Mouse (Mus musculus): ENCODE data around the gene Gse1.

Gene Gse1

GRCm38 (mm10) chr8:120403606-120404269, 175.5 kb downstream of the Gse1 start:
- DNase-seq (ENCODE audit: low read depth), result no peak

GRCm38 (mm10) chr8:120404609-120405036, 176.4 kb downstream of the Gse1 start:
- DNase-seq (ENCODE audit: low read depth), result peak; percentile 44

- no peak for DNase-seq (ENCODE audit: low read depth)
These were observed 177.9 kb downstream of the Gse1 start for GRCm38 (mm10) chr8:120406008-120406632.

GRCm38 (mm10) chr8:120407701-120408240, 179.5 kb downstream of the Gse1 start:
- DNase-seq (ENCODE audit: low read depth), result no peak

GRCm38 (mm10) chr8:120408241-120409215, 180.3 kb downstream of the Gse1 start:
- DNase-seq (ENCODE audit: low read depth), result no peak

- DNase-seq (ENCODE audit: low read depth), result no peak
These were observed 181.2 kb downstream of the Gse1 start for GRCm38 (mm10) chr8:120409371-120410013.

GRCm38 (mm10) chr8:120411059-120411458, 182.8 kb downstream of the Gse1 start:
- DNase-seq (ENCODE audit: low read depth), result no peak

GRCm38 (mm10) chr8:120411862-120412261, 183.6 kb downstream of the Gse1 start:
- DNase-seq (ENCODE audit: low read depth), result no peak

- DNase-seq (ENCODE audit: low read depth), result no peak
These were observed 184.1 kb downstream of the Gse1 start for GRCm38 (mm10) chr8:120412357-120412756.

- no peak for DNase-seq (ENCODE audit: low read depth)
These were observed 184.8 kb downstream of the Gse1 start for GRCm38 (mm10) chr8:120412911-120413625.

- DNase-seq (ENCODE audit: low read depth), result no peak
These were observed 185.4 kb downstream of the Gse1 start for GRCm38 (mm10) chr8:120413626-120413988.

GRCm38 (mm10) chr8:120414216-120414615, 186.0 kb downstream of the Gse1 start:
- no peak for DNase-seq (ENCODE audit: low read depth)

- no peak for DNase-seq (ENCODE audit: low read depth)
These were observed 187.2 kb downstream of the Gse1 start for GRCm38 (mm10) chr8:120415474-120415873.

GRCm38 (mm10) chr8:120416173-120416521, 187.9 kb downstream of the Gse1 start:
- no peak for DNase-seq (ENCODE audit: low read depth)

GRCm38 (mm10) chr8:120416522-120417394, 188.5 kb downstream of the Gse1 start:
- DNase-seq (ENCODE audit: low read depth), result peak; percentile 48

GRCm38 (mm10) chr8:120418188-120418587, 189.9 kb downstream of the Gse1 start:
- no peak for DNase-seq (ENCODE audit: low read depth)

GRCm38 (mm10) chr8:120419675-120420074, 191.4 kb downstream of the Gse1 start:
- DNase-seq (ENCODE audit: low read depth), result no peak

- no peak for DNase-seq (ENCODE audit: low read depth)
These were observed 192.0 kb downstream of the Gse1 start for GRCm38 (mm10) chr8:120420226-120420625.

GRCm38 (mm10) chr8:120421638-120422037, 193.4 kb downstream of the Gse1 start:
- DNase-seq (ENCODE audit: low read depth), result no peak

- no peak for DNase-seq (ENCODE audit: low read depth)
These were observed 194.0 kb downstream of the Gse1 start for GRCm38 (mm10) chr8:120422236-120422635.

All from c-Kit-positive CD71-negative TER-119-negative erythroid progenitor cells, embryonic 14.5 days (primary cell).